Mouse (Mus musculus): ENCODE results near the gene Fgf8. TPM values are rescaled to one million over a fixed set of nuclear protein-coding genes. Genes with fewer than 3 reads are reported as not detected.

Gene Fgf8
- not detected for total RNA-seq (2021)

DNA sequence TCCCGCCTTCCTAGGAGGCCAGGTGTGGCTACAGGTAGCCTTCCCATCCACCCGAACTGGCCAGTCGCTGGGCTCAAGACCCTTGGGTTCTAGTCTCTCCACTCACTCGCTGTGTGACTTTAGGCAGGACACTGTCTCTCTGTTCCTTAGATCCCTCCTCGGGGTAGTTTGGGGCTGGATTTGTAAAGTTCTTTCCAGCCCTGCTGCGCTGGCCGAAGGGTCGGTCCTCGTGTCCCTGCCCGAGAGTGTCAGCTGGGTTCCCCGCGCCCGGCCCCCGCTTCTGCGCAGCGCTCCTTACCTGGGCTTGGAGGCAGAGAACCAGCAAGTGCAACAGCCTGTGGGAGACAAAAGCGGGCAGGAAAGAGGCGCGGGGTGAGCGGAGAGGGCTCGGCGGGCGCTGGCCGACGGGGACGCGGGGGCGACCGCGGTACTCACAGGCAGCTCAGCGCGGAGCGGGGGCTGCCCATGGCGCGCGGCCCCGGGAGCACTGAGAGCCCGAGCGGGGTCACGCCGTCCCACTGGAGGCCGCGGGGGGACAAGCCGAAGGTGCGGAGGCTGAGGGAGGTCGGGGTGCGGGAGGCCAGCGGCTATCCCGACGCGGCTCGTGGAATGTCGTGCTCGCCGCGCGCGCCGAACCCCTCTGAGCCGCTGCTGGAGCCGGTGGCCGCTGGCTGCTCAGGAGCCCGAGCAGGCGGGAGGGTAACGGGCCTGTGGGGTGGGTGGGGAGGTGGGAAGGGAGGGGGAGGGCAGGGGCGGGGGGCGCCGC lies at the start of gene Fgf8:
Gene Fgf8 (minus strand): TSS at position 698 of the 766 bp plus-strand sequence.
- DNase-seq: no peak

DNA sequence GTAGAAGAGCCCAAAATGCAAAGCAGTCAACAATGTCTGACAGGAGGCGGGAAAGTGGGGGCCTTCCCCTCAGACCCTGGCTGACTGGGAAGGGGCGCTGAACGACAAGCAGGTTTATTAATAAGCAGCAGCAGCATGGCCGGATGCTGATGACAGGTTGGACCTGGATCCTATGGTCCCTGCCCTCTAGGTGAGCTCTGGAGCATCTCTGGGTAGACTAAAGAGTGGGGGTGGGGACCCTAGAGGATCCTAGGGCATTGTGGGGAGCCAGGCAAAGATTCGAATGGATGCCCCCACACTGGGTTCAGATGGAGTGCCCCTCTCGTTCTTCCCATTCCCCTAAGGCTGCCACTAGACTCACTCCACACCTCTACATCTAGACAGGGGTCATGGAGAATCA lies 49.7 kb upstream of the Fgf8 start:
- no peak for DNase-seq

DNA sequence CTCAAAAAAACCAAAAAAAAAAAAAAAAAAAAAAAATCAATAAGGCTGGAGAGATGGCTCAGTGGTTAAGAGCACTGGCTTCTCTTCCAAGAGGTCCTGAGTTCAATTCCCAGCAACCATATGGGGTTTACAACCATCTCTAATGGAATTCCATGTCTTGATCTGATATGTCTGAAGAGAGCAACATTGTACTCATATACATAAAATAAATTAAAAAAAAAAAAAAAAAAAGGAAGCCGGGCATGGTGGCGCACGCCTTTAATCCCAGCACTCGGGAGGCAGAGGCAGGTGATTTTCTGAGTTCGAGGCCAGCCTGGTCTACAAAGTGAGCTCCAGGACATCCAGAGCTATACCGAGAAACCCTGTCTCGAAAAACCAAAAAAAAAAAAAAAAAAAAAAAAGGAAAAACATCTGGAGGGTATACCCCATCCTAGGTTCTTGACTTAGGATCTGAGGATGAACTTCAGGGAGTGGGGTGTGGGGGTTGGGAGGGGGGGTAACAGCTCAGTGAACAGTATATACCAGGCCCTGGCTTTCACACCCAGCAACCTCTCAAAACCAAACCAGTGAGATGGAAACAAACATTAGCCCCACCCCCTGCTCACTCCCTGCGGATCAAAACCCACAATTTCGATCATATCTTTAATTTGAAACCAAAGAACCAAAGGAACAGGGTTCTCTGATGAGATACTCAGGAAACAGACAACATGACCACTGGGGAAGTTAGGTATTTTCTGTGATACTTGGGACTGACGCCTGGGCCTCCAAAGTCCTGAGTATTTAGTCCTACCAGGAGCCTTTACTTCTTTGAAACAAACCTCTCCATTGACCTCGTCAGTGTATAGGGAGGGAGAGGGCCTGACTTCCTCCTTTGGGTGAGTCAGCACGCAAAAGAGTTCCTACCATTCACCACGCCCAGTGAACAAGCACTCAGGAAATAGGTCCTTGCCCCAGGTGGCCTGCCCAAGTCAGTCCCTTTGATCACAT lies 47.5 kb upstream of the Fgf8 start:
- DNase-seq: no peak

DNA sequence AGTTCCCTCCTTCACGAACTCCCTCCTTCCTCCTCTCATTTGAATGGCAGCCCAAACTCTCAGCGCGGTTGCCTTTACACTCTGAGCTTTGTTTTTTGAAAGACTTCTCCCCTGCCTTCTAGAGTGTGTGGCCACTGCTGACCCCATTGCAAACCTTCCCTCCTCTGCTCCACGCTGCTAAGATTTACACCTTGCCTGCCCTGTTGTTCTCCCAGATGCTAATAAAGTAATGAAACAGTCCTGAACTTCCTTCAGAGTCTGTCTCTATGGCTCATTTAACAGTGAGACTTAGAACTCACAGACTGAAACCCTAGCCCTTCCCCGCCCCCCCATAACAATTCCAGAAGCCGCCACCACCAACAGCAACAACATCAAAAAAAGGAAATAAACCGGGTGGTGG lies 46.6 kb upstream of the Fgf8 start:
- no peak for DNase-seq

DNA sequence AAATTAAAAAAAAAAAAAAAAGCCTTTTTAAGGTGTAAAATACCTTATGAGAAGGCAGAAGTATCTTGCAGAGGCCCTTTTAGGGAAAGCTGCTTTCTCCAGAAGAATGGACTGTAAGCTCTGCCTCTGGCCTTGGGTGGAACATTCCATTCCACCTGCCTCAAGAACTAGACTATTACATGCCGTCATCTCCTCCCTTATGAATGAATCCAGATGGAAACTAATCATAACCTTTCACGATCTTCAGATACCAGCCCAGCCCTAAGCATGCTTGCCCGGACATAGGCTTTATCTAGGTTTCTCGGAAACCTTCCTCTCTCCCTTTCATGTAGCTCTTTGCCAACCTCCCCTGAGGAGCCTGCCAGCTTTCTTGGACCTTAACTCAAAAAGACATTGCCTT lies 45.6 kb upstream of the Fgf8 start:
- no peak for DNase-seq

DNA sequence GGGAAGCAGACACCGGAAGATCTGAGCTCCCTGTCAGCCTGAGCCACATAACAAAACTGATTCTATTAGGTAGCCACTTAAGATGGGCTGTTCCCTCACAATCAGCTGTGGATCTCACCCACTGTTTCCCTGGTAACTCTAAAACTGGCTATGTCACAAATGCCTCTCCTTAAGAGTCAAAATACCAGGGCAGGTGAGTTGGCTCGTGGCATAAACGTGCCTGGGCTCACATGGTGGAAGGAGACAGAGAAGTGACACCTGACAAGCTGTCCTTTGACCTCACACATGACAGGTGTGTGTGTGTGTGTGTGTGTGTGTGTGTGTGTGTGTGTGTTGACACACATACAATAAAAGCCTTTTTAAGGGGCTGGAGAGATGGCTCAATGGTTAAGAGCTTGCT lies 44.7 kb upstream of the Fgf8 start:
- DNase-seq: no peak

DNA sequence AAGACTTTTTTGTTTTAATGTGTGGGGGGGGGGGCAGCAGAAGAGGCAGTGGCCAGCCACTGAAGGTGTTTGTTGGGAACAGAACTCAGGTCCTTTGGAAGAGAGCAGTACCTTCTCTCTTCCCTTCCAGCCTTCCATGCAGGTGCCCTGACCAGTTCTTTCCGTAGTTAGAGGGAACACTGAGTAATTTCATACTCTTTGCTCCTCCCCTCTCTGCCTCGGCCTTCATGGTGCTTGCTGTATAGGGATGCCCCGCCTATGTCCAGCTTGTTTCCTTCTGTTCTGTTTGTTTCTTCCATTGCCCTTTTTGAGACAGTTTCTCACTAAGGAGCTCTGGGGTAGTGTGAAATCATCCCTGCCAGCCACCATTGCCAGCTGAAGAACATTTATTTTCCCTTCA lies 42.8 kb upstream of the Fgf8 start:
- DNase-seq: no peak

DNA sequence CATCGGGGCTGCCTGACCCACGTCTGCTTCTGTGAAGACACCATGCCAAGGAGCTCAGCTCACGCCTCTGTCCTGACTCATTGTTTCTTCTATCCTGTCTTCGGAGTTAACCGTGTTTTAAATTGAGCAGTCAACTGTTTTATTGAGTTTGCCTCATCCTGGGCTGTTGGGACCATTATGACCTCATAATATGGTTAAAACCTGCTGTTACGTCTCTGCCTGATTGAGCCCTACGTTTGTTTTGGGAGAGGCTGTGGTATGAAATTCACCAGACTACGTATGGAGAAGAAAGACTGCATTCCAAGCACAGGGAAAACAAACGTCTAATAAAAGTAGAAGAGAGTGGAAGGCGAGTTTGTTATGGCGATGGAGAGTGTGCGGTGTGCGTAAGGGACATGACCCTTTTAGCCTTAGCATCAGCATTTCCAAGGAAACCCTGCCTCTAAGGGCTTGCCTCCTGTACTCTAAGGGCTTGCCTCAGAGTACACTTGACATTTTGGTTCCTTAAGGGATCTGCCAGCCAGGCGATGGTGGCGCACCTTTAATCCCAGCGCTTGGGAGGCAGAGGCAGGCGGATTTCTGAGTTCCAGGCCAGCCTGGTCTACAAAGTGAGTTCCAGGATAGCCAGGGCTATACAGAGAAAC lies 41.3 kb upstream of the Fgf8 start:
- no peak for DNase-seq

DNA sequence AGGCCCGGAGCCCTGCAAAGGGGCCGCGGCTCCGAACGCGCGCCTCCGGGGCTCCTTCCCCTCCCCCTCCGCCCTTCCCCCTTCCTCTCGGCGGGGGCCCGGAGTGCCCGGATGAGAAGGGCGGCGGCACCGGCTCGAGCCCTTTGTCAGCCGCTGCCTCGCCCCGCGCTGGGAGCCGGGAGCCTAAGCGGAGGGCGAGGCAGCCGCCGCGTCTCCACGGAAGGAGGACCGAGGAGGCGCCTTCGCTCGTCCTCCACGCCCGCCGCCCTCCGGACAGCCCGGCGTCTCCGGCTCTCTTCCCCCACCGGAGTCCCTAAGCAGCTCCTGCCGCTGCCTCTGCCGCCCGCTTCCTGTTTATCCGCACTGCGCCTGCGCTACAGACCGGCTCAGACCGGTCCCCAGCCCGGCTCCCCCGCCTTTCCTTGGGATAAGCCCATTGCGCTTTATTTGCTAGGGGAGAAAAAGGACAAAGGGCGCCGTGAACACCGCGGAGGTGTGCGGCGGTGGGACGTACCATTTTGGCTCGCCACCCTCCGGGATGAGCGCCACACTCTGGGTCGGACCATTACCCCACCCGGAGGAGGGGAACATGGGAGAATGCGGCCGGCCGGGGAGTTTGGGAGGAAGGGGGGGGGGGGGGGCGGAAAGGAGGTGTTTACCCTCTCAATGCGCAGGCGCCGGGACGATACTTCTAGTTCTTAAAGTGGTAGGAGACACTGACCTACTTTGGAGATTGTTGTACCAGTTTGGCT lies 40.6 kb upstream of the Fgf8 start, which contains the start of gene Mgea5:
Gene Mgea5 (minus strand): TSS at position 657 of the 752 bp plus-strand sequence.
- DNase-seq: peak; percentile 98

DNA sequence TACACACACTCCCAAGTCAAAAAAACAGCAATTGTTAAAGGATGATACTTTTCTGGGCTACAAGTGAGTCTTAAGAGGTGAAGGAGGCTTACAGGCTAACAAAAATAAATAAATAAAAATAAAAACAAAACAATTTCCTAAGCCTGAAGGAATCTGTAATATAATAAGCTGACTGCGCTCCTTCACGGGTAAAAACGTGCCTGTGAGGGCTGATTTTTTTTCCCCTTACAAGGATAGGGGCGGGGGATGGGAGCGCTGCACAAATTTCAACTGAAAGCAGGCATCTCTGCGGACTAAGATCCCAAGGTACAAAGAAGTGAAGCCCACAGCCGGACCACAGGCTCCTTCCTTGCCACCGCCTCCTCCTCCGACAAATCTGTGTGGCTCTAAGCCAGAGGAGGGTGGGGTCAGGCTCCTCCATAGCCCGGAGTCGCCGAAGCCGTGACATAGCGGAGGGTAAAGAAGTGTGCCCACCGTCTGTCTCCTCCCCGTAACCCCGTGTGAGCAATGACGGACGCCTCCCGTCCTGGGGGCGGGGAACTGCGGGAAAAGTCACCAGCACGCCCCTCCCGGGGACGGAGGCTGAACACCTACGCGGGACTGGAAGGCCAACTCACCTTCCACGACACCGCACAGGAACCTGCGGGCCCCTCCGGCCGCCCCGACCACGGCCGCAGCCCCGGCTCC lies 39.7 kb upstream of the Fgf8 start:
- peak; percentile 56 to 62 for DNase-seq

DNA sequence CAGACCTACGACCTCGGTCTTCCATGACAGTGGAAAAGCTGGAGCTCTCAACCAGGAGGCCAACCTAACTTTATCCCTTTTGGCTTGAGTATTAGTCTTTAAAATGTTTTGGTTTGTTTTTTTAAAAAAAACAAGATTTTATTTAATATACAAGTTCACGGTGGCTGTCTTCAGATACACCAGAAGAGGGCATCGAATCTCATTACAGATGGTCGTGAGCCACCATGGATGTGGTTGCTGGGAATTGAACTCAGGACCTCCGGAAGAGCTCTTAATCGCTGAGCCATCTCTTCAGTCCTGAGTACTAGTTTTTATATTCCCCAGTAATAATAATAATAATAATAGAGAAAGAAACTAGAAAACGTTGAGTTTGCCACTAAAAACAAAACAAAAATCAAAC lies 39.0 kb upstream of the Fgf8 start:
- no peak for DNase-seq

DNA sequence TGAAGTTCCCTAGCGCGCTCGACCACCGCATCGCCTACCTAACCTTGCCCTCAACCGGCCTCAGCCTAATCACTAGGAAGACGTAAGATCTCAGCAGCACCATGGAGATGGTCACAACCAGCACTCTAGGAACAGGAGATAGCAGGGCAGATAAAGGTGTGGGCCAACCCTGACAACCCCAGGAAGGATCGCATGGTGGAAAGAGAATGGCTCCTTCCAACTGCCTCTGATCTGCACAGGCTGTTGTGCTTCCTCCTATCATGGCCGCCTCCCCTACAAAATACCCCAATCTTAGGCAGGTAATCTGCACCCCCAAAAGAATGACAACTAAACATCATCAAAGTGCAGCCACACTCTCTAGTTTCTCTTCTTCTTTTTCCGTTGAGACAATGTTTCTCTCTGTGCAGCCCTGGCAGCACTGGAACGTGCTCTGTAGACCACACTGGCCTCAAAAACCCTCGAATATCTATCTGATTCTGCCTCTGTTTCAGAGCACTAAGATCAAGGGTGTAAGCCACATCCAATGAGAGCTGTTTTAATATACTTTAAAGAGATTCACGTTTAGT lies 37.7 kb upstream of the Fgf8 start:
- no peak for DNase-seq

DNA sequence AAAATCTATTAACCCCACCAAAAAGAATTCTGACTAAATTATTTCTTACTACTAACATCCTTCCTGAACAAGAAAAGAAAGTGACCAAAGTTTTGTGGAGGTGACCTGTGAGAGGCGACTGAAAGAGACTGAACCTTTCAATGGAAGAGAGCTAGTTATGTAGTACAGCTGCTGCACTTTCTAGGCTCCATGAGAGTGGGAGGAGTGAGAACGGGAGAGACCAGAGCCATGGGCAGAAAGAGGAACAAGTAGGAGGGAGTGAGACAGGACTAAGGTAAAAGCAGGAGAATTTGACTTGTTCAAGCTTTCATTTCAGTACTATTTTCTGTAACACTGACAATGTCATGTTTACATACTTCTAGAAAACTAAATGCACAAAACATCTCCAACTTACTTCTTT lies 32.8 kb upstream of the Fgf8 start:
- DNase-seq: no peak

DNA sequence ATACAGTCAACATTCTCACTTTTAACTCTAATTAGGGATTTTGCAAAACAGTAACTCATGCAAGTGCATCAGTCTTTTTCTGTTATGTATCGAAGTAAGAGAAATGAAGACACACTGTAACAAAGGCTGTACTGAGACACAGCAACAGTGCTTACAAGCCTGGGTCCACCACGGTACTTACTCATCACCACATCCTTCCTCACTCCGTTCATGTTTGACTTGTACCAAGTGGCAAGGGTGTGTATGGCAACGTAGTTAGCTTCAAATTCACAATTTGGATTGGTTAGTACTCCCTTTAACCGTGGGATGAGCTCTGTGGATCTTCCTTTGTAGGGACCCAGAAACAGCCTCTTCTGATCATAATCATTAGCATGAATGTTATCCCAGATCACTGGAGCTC lies 28.8 kb upstream of the Fgf8 start:
- DNase-seq: no peak

DNA sequence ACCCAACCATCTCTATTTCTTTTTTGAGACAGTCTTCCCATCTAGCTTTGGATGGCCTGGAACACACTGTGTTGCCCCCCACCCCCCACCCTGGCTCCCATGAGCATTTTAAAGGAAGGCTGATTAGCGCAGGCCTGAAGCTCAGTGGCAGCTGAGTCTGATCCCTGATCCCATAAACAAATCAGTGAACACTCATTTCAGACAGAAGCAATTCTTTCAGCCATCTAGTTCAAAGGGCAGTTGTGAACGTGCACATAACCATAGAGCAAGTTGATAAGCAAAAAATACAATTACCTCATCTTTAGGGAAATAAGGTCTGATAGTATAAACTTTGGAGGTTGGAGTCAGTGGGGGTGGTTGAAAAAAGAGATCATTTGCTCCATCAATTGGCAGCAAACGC lies 18.1 kb upstream of the Fgf8 start:
- DNase-seq: no peak

DNA sequence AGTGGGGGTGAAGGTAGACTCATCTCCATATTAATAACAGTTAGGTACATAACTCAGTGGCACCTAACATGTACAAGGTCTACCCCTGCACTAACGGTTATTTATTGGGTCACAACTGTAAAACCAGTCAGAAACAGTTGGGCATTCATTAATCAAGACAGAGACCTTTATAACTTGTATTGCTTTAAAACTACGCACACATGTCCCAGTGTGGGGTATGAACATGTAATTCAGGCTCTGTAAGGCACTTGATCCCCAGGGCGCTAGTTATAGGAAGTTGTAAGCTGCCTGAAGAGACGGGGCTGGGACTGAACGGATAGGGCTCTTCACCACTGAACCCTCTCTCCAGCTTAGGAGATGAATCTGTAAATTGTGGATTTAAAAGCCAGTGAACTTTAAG lies 16.0 kb upstream of the Fgf8 start:
- no peak for DNase-seq

DNA sequence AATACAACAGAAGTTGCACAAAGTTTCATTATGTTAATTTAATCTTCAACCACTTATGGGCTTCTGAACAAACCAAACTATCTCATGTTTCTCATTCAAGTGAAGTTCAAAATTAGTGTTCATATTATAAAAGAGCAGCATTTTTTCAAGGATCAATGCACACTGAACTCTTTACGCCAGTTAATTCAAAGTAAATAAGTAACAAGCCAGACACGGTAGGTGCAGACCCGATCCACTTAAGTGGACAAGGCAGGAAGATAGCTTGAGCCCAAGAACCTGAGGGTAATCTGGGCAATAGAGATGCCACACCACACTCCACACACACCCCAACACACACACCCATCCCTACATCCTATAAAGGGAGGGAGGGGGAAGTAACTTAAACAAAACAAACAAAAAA lies 10.8 kb upstream of the Fgf8 start:
- DNase-seq: no peak

DNA sequence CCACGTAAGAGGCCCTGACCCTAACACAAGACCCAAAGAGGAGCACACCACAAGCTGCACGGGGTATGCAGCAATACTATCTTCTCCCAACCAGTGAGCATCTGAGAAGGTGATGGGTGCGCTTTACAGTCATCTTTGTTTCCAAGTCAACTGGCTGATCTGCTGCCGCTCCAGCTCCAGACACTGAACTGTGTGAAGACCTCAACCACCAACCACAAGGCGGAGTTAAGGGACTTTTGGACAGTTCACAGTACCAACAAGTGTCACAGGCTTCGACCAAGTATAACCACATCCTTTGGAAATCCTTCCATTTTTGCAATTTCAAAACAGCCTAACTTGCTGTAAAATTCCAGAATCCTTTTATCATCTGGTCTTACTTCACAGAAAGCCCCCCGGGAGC lies 9.2 kb upstream of the Fgf8 start:
- no peak for DNase-seq

DNA sequence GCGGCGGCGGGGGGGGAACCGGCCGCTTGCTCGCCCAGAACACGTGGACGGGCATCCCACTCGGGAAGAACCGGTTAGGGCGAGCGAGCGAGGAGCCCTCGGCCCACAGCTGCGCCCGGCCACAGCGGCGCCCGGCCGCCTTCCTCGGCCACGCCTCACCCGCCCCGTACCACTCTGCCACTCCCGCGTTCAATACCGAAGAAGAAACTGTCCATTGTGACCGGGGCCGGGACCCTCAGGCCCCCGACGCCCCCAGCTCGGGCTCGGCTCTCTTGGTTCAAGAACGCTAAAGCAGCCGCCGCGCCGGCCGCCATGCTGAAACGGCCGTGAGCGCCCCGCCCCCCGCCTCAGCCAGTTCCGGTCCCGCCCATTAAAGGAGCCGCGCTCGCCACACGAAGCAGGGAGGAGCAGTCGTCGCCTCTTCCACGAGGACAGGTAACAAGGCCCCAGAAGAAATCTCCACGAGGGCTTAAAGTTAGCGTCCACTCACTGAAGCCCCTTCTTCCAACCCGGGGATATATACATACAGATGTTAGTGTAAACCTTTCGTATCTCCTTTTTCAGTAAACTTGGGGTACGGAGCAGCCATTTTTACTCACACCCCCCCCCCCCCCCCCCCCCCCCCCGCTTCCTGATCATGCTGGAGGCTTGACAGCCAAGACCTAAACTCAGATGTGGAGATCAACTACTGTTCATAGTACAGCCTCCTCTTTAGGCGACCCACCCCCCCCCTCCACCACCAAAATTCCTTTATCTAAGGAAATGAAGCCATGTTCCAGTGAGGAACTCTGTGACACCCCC lies 6.7 kb upstream of the Fgf8 start, which contains the start of gene Npm3:
Gene Npm3 (minus strand): TSS at position 349 of the 801 bp plus-strand sequence.
- peak; percentile 73 to 75 for DNase-seq

DNA sequence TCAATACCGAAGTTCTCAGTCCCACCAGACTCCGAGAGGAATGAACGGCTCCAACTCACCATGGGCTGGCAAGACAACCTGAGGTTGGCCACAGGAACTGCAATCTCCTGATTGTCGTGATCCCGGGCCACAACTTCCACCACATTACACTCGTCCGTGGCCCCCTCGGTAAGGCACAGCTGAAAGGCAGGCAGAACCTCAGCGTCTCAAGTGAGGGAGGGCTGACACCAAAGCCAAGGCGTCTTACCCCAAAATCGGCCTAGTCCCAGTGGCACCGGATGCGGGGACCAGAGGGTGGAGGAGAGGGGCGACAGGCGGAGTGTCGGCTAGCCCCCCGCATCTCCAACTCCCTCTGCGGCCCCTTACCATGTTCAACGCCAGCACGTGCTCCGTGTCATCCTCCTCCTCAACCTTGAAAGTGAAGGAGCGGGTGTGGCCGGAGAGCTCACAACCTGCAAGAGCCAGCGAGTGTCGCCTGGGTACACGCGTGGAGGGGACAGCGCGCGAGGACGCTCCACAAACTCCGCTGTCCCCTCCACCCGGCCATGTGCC lies 6.1 kb upstream of the Fgf8 start:
- no peak for DNase-seq

Measured in layer of hippocampus, postnatal 36 days (tissue).